Mouse (Mus musculus) heart, adult 2 months (tissue): ENCODE results near the gene Mpped2.

ENCODE experiments used
- CTCF ChIP-seq: fragments of 200-600 bp; IDR thresholded peaks from 2 replicates; pipeline ENCODE4 v1.8.1; 2022; ENCODE audit warnings: antibody characterized with exemption, mild to moderate bottlenecking, moderate library complexity
- EP300 ChIP-seq: fragments of 200-500 bp; IDR thresholded peaks from 2 replicates; pipeline ENCODE4 v1.6.1; 2011; ENCODE audit warnings: low read depth, low read length, control low read depth; ENCODE audit not compliant: insufficient read depth

GRCm38 (mm10) chr2:106821883-106822282 is 128.8 kb downstream of the Mpped2 start:
- TF ChIP-seq CTCF (no peak), EP300 (no peak)
